Mouse (Mus musculus) mouse embryonic stem cell (cell line): Measurements from ENCODE around the gene Prl3d1.
"Not testable (repeated sequence)": the region's sequence is repeated elsewhere in the genome, so short reads cannot be mapped to it uniquely, and the experiment has no call there.

Experiments
- in situ Hi-C, 2 experiments: fragments of 300-500 bp; cut with MboI; formaldehyde crosslinking; loops; 1 replicate in 1 of 2; 3 replicates in 1 of 2; pipeline ENCODE4 v1.14.3; 2019 to 2020; ENCODE audit warnings: low sequenced_read_pairs in 2 of 2, low pct_unique_long_range_greater_than_20kb in 1 of 2, mixed read lengths in 1 of 2; ENCODE audit not compliant: unreplicated experiment in 1 of 2

Prl3d1 gene

GRCm38 (mm10) chr13:27093890-27094289, at the start of gene Prl3d1:
Gene Prl3d1 (plus strand): TSS chr13:27094190.
- in situ Hi-C loops = not testable (repeated sequence)

- in situ Hi-C loops = no loop called here
These were observed 36.7 kb upstream of the Prl3d1 start, which contains the start of gene Prl for GRCm38 (mm10) chr13:27057270-27057669. Gene Prl (plus strand): TSS chr13:27057570.

DNA sequence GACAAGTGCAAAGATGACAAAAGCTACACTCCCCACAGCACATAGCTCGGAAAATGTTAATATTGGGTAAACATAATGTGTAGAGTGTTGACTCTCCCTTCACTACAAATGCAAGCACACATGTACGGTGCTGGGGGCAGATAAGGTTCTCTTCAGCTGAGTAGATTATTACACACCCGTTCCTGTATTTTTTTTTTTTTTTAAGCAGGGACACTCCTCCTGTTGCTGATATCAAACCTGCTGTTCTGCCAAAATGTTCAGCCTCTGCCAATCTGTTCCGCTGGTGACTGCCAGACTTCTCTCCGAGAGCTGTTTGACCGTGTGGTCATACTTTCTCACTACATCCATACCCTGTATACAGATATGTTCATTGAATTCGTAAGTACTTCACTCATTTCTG, 34.8 kb upstream of the Prl3d1 start:
- in situ Hi-C loops = no loop called here

DNA sequence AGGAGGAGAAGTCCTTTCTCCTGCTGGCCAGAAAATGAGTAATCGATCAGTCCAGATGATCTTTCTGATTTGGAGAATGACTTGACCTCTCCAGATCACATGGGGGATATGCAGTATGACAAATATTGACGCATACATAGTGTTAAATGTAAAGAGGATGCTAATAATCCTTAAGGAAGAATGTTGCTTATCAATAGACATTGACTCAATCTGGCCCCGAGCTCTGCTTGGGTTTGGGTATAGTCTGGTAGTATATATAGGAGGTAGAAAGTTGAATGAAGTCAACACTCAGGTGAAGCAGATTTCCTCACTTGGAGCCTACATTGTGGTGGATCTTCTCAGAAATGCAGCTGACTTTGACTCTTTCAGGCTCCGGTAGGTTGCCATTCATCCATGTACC, 27.4 kb downstream of the Prl3d1 start, which contains the start of gene Prl3d2:
TSS of gene Prl3d2 (plus strand) at position 301 of the 400 bp plus-strand sequence.
- in situ Hi-C loops = not testable (repeated sequence)

GRCm38 (mm10) chr13:27148264-27148663, 54.3 kb downstream of the Prl3d1 start:
- in situ Hi-C loops = no loop called here
